Mouse (Mus musculus) heart, postnatal 0 days (tissue): ENCODE measurements at regions not wholly inside any gene's neighbourhood (a gene's known extent, or its start where the extent isn't known, plus 50 kb on each side); places are given as distances from the start of the nearest gene placed in this dataset.

ENCODE experiments used
- ATAC-seq: fragments of 200-750 bp; cut with Nextera tagmentation; 2 replicates; pipeline ENCODE4 v1.8.0; 2017; ENCODE audit warnings: low read depth, moderate number of reproducible peaks, moderate library complexity; ENCODE audit not compliant: insufficient read depth
- DNase-seq: peaks from one replicate; pipeline ENCODE4 v3.0.0-alpha.2; 2016; ENCODE audit warnings: low spot score
- H3K27ac ChIP-seq: fragments of 300-500 bp; sonication (generic); 2 replicates; pipeline ENCODE4 v1.5.1; 2014; ENCODE audit warnings: low read depth, mild to moderate bottlenecking
- H3K27me3 ChIP-seq: fragments of 300-500 bp; sonication (generic); 2 replicates; pipeline ENCODE4 v1.6.1; 2014; ENCODE audit warnings: low read length, mixed read lengths; ENCODE audit not compliant: control insufficient read depth, insufficient read depth
- H3K36me3 ChIP-seq: fragments of 300-500 bp; sonication (generic); replicated peaks from 2 replicates; pipeline ENCODE4 v1.6.1; 2014; ENCODE audit warnings: low read length, mixed read lengths; ENCODE audit not compliant: control insufficient read depth, insufficient read depth
- H3K4me1 ChIP-seq: fragments of 300-500 bp; sonication (generic); 2 replicates; pipeline ENCODE4 v1.6.1; 2014; ENCODE audit warnings: antibody characterized with exemption; ENCODE audit not compliant: control insufficient read depth, insufficient read depth
- H3K4me2 ChIP-seq: fragments of 300-500 bp; sonication (generic); 2 replicates; pipeline ENCODE4 v1.6.1; 2014; ENCODE audit warnings: low read depth, mild to moderate bottlenecking, low read length, moderate library complexity
- H3K4me3 ChIP-seq: fragments of 300-500 bp; sonication (generic); 2 replicates; pipeline ENCODE4 v1.5.1; 2014; ENCODE audit warnings: low read depth, low read length
- H3K9ac ChIP-seq: fragments of 300-500 bp; sonication (generic); replicated peaks from 2 replicates; pipeline ENCODE4 v1.6.1; 2014; ENCODE audit warnings: low read depth, low read length, mixed read lengths
- H3K9me3 ChIP-seq: fragments of 300-500 bp; sonication (generic); replicated peaks from 2 replicates; pipeline ENCODE4 v1.6.1; 2016; ENCODE audit warnings: low read length; ENCODE audit not compliant: control insufficient read depth
- CTCF ChIP-seq: IDR thresholded peaks from 2 replicates; pipeline ENCODE4 v1.5.1; 2016; ENCODE audit warnings: antibody characterized with exemption, control low read depth, low read depth
- EP300 ChIP-seq: IDR thresholded peaks from 2 replicates; pipeline ENCODE4 v1.6.1; 2016; ENCODE audit warnings: antibody characterized with exemption, low read depth
- WGBS: fragments of 180-500 bp; shearing (Covaris S2); extraction: QIAGEN DNeasy Blood & Tissue Kit; methylation state at CpG from one replicate; pipeline ENCODE4 v1.1.7; 2014; 5-methylcytosine and 5-hydroxymethylcytosine counted together

GRCm38 (mm10) chr6:4436874-4437273, 67.7 kb upstream of the Col1a2 start:
- ATAC-seq (no peak), DNase-seq (no peak)
- H3K4me1 ChIP-seq, result no peaks in the 10 kb centered on the region
- TF ChIP-seq CTCF (no peak), EP300 (no peak)
- H3K4me3 ChIP-seq, result no peak overlapping the region
- H3K36me3 ChIP-seq, result no peaks in the 10 kb centered on the region
- H3K9me3 ChIP-seq, result no peaks in the 10 kb centered on the region
- no peak overlapping the region for H3K27ac ChIP-seq
- H3K9ac ChIP-seq, result no peak overlapping the region
- no peaks in the 10 kb centered on the region for H3K27me3 ChIP-seq
- 50% methylated on average over 1 of the region's 1 CpGs for WGBS
- H3K4me2 ChIP-seq, result no peak overlapping the region

GRCm38 (mm10) chr6:4441618-4442167, 62.9 kb upstream of the Col1a2 start:
- no peak overlapping the region for H3K27ac ChIP-seq
- WGBS, result 66% methylated on average over 4 of the region's 4 CpGs
- no peak overlapping the region for H3K4me3 ChIP-seq
- DNase-seq (no peak), ATAC-seq (no peak)
- H3K9me3 ChIP-seq, result no peaks in the 10 kb centered on the region
- H3K4me1 ChIP-seq, result no peaks in the 10 kb centered on the region
- H3K36me3 ChIP-seq, result no peaks in the 10 kb centered on the region
- H3K4me2 ChIP-seq, result no peak overlapping the region
- H3K9ac ChIP-seq, result no peak overlapping the region
- TF ChIP-seq EP300, result no peak
- TF ChIP-seq CTCF, result no peak
- no peaks in the 10 kb centered on the region for H3K27me3 ChIP-seq

- Histone ChIP-seq H3K27me3 (no peaks in the 10 kb centered on the region), H3K9ac (no peak overlapping the region), H3K4me3 (no peak overlapping the region), H3K4me2 (no peak overlapping the region), H3K9me3 (no peaks in the 10 kb centered on the region), H3K36me3 (no peaks in the 10 kb centered on the region), H3K4me1 (no peaks in the 10 kb centered on the region), H3K27ac (no peak overlapping the region)
- no peak for TF ChIP-seq EP300
- WGBS, result 50% methylated on average over 1 of the region's 1 CpGs
- DNase-seq (no peak), ATAC-seq (no peak)
These were observed 58.7 kb upstream of the Col1a2 start for GRCm38 (mm10) chr6:4445906-4446305.

GRCm38 (mm10) chr6:4451227-4451626, 53.4 kb upstream of the Col1a2 start:
- Histone ChIP-seq H3K27ac (no peak overlapping the region), H3K4me2 (no peak overlapping the region), H3K27me3 (no peaks in the 10 kb centered on the region), H3K4me1 (no peaks in the 10 kb centered on the region), H3K36me3 (no peaks in the 10 kb centered on the region), H3K9ac (no peak overlapping the region), H3K9me3 (no peaks in the 10 kb centered on the region), H3K4me3 (no peak overlapping the region)
- DNase-seq, result no peak
- TF ChIP-seq EP300 (no peak), CTCF (no peak)
- ATAC-seq, result no peak
- WGBS, result 80% methylated on average over 2 of the region's 2 CpGs
